In the genomic region with DNA sequence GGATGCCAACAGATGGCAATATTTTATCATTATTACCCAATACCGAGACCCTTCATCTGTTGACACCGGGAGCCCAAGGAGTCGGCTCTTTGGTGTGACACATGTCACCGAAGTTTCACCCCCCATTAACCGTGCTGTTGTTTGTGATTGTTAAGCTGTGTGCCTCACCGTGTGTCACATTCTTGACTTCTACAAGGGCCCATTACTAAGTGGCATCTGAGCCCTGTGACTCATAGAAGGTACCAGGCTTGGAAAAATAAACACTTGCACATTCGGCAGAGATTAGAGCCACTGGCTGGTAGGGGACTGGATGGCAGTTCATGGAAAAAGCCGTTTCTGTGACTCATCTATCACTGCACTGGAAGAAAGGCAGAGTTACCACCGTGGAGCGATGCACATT, we compare ENCODE assay signal across 28 mouse cellular contexts.
A peak's percentile ranks its signal among the peaks of the same experiment; 100 is the strongest.
DNase-seq lines count a peak whose midpoint lies in the region; ATAC-seq and TF ChIP-seq lines count a peak whose summit lies in the region.
"Had no signal": no experiment of that assay in that cellular context is flagged by ENCODE, and none has a peak within 500 bp of the region (broad histone marks: within the 10 kb centered on the region; RNA-seq: fewer than 3 reads in every experiment).

No protein-coding gene starts in this region.

- no peak for ATAC-seq in kidney, postnatal 0 days (replicated peaks; ENCODE audit: low FRiP score, low read depth)
- ATAC-seq in frontal cortex, adult (ENCODE audit: low TSS enrichment): no peak
- ATAC-seq in forebrain, embryonic 11.5 days (replicated peaks; ENCODE audit: low FRiP score): no peak
- ATAC-seq: forebrain, postnatal 0 days; hindbrain, postnatal 0 days; intestine, embryonic 15.5 days; midbrain, embryonic 15.5 days had no signal

- H3ac ChIP-seq in C2C12 (ENCODE audit: control insufficient read depth, insufficient read length, low read depth): no peak overlapping the region

- no peak overlapping the region for H3K4me3 ChIP-seq in kidney, postnatal 0 days (replicated peaks; ENCODE audit: low read depth, low read length)
- H3K4me3 ChIP-seq in C2C12 (ENCODE audit: insufficient read depth, poor library complexity, severe bottlenecking): no peak overlapping the region
- no peak overlapping the region for H3K4me3 ChIP-seq in forebrain, embryonic 11.5 days (ENCODE audit: low read depth, low read length)
- H3K4me3 ChIP-seq: erythroblast, embryonic 14.5 days; forebrain, embryonic 12.5 days; intestine, embryonic 15.5 days; midbrain, embryonic 10.5 days; midbrain, embryonic 15.5 days had no signal

- H3K36me3 ChIP-seq in kidney, postnatal 0 days (ENCODE audit: insufficient read depth, low read length): no peaks in the 10 kb centered on the region
- no peaks in the 10 kb centered on the region for H3K36me3 ChIP-seq in C2C12 (ENCODE audit: control insufficient read depth, insufficient read depth)
- no peaks in the 10 kb centered on the region for H3K36me3 ChIP-seq in forebrain, embryonic 11.5 days (ENCODE audit: control insufficient read depth, insufficient read depth, low read length)
- H3K36me3 ChIP-seq: forebrain, embryonic 12.5 days; intestine, embryonic 15.5 days; midbrain, embryonic 10.5 days; midbrain, embryonic 15.5 days had no signal

- TF ChIP-seq CTCF in kidney, postnatal 0 days (IDR thresholded peaks at IDR 0.05; ENCODE audit: low read depth): no peak
- no peak for TF ChIP-seq CTCF in C2C12 (IDR thresholded peaks at IDR 0.05; ENCODE audit: control insufficient read depth, insufficient read depth, insufficient read length)

- no peak overlapping the region for H3K27ac ChIP-seq in kidney, postnatal 0 days
- no peak overlapping the region for H3K27ac ChIP-seq in forebrain, embryonic 11.5 days (ENCODE audit: low read depth, low read length)
- H3K27ac ChIP-seq: forebrain, embryonic 12.5 days; hindbrain, postnatal 0 days; intestine, embryonic 15.5 days; liver, embryonic 14.5 days; midbrain, embryonic 10.5 days; midbrain, embryonic 15.5 days; stomach, postnatal 0 days had no signal

- H3K79me2 ChIP-seq in C2C12 (ENCODE audit: control insufficient read depth, insufficient read depth): no peaks in the 10 kb centered on the region

- no peaks in the 10 kb centered on the region for H3K4me1 ChIP-seq in kidney, postnatal 0 days (replicated peaks; ENCODE audit: insufficient read depth, low read length)
- H3K4me1 ChIP-seq in forebrain, embryonic 11.5 days (replicated peaks; ENCODE audit: control insufficient read depth, insufficient read depth, low read length): no peaks in the 10 kb centered on the region
- H3K4me1 ChIP-seq: forebrain, embryonic 12.5 days; intestine, embryonic 15.5 days; midbrain, embryonic 10.5 days; midbrain, embryonic 15.5 days had no signal

- H3K27me3 ChIP-seq in kidney, postnatal 0 days (ENCODE audit: insufficient read depth, low read length): no peaks in the 10 kb centered on the region
- no peaks in the 10 kb centered on the region for H3K27me3 ChIP-seq in C2C12 (ENCODE audit: control insufficient read depth, insufficient read depth, insufficient read length)
- H3K27me3 ChIP-seq in forebrain, embryonic 11.5 days (ENCODE audit: control insufficient read depth, insufficient read depth, low read length): no peaks in the 10 kb centered on the region
- H3K27me3 ChIP-seq: CH12.LX; forebrain, embryonic 12.5 days; intestine, embryonic 15.5 days; midbrain, embryonic 15.5 days had no signal

- H3K4me2 ChIP-seq in kidney, postnatal 0 days (ENCODE audit: low read length): no peak overlapping the region
- H3K4me2 ChIP-seq in forebrain, embryonic 11.5 days (ENCODE audit: low read depth, low read length, severe bottlenecking): no peak overlapping the region
- H3K4me2 ChIP-seq: forebrain, embryonic 12.5 days; intestine, embryonic 15.5 days; midbrain, embryonic 15.5 days had no signal

- no peak overlapping the region for H3K9ac ChIP-seq in kidney, postnatal 0 days (ENCODE audit: low read depth, low read length)
- H3K9ac ChIP-seq in forebrain, embryonic 11.5 days (ENCODE audit: low read length): no peak overlapping the region
- H3K9ac ChIP-seq: forebrain, embryonic 12.5 days; forebrain, postnatal 0 days; intestine, embryonic 15.5 days; liver, embryonic 14.5 days; midbrain, embryonic 15.5 days had no signal

- WGBS in kidney, postnatal 0 days: 38% methylated on average over 10 of the region's 10 CpGs
- 86% methylated on average over 10 of the region's 10 CpGs for WGBS in forebrain, embryonic 11.5 days

- no peaks in the 10 kb centered on the region for H3K9me3 ChIP-seq in kidney, postnatal 0 days (replicated peaks; ENCODE audit: low read length)
- no peaks in the 10 kb centered on the region for H3K9me3 ChIP-seq in forebrain, embryonic 11.5 days (ENCODE audit: control insufficient read depth, low read length)
- H3K9me3 ChIP-seq: forebrain, embryonic 12.5 days; intestine, embryonic 15.5 days; midbrain, embryonic 10.5 days; midbrain, embryonic 15.5 days had no signal

- peak; percentile 3 for DNase-seq in kidney, postnatal 0 days (ENCODE audit: low spot score)
- no peak for DNase-seq in kidney, postnatal 36 days
- peak; percentile 15 for DNase-seq in adrenal gland, postnatal 14 days
- no peak for DNase-seq in forebrain, embryonic 11.5 days (ENCODE audit: low spot score)
- no peak for DNase-seq in kidney, adult 11 months
- DNase-seq: B cell, adult 2 months; cerebellum, adult 2 months; cerebellum, postnatal 14 days; forebrain, postnatal 0 days; gastrocnemius, postnatal 10 days; kidney, adult 9 months; kidney, postnatal 14 days; liver; lung, adult 2 months; right cerebral cortex, postnatal 4 days; thymus, adult 18-20 months; thymus, postnatal 36 days had no signal

- H3K79me3 ChIP-seq in C2C12 (ENCODE audit: low read depth): no peaks in the 10 kb centered on the region

TF ChIP-seq in C2C12, 6 proteins besides CTCF, POLR2A, EP300 and RAD21:
- TF ChIP-seq CEBPB (IDR thresholded peaks at IDR 0.05; ENCODE audit: low read depth) (peak; percentile 55), MYOG (IDR thresholded peaks at IDR 0.05; ENCODE audit: control insufficient read depth, extremely low read depth, insufficient read length) (no peak), MAX (IDR thresholded peaks at IDR 0.05) (peak; percentile 82), FOSL1 (IDR thresholded peaks at IDR 0.05; ENCODE audit: insufficient read depth, low read length, poor library complexity, severe bottlenecking) (peak; percentile 80), USF1 (IDR thresholded peaks at IDR 0.05; ENCODE audit: low read depth) (no peak), MYOD1 (IDR thresholded peaks at IDR 0.05; ENCODE audit: control insufficient read depth, insufficient read length, low read depth) (no peak)

Comparison
In these comparisons a context has a peak if more than half of its experiments do, and no peak if none do; other contexts are left out.
1. DNase-seq: peak in kidney, postnatal 0 days (single experiment) and adrenal gland, postnatal 14 days (single experiment); none in kidney, postnatal 36 days (0 of 2), forebrain, embryonic 11.5 days (single experiment) and kidney, adult 11 months (single experiment).